Mouse (Mus musculus): Measurements from ENCODE around the gene Larp4b.

Larp4b gene

DNA sequence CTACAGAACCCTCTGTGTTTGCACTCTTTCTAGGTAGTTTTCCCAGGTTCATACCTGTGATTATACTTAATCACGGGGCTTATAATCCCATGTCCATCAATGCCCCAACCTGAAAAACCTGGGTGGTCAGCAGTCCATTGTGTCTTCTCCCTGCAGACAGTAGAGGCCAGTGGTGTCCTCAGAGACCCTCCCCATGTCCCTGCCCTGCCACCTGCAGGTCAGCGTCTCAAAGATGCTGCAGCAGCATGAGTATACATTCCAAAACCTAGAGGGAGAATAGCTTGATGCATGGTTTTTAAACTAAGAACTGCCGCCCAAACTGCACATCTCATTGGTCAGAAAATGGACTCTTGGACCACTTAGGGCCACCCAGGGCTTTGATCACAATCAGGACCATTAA is 85.0 kb downstream of the Larp4b start:
- in situ Hi-C loops (cut with MboI) = no loop called here

DNA sequence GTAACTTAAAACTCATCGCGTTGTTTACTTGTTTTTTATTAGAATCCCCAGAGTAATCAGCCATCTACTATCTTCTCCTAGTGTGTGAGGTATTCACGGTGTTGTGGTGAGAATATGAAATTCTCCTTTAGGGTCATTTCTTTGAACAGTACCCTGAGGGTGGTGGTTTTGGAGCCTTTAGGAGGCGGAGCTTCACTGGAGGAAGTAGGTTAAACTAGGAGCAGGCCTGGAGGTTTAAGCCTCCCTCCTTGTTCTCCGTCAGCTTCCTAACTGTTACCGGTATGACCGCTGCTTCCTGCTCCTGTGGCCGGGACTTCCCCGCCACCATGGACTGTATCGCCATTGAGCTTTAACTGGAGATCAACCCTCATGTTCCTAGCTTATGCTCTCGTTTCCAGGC is 86.5 kb downstream of the Larp4b start:
- in situ Hi-C loops (cut with MboI) = loop anchor here (5.0 to 10.0 kb wide), 2 partner anchors 292 to 665 kb away; no protein-coding TSS in a partner anchor

DNA sequence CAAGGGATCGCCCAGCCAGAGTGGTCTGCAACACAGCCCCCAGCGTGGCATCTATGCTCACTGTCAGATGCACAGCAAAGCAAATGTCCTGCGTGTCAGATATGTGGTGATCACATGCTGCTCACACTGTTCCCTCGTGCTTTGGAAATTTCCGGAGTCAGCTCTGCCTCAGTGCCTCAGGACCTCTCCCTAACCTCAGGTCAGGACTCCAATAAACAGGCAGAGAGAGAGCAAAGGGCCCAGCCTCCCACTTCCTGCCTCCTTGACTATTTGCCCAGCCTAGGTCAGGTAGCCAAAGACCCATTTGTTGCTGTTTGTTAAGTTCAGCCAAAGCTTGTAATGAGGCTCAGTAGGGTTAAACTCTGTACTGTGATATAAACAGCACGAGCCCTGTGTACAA is 87.4 kb downstream of the Larp4b start:
- in situ Hi-C loops (cut with MboI) = loop anchor here (5.0 to 10.0 kb wide), 2 partner anchors 291 to 664 kb away; no protein-coding TSS in a partner anchor

DNA sequence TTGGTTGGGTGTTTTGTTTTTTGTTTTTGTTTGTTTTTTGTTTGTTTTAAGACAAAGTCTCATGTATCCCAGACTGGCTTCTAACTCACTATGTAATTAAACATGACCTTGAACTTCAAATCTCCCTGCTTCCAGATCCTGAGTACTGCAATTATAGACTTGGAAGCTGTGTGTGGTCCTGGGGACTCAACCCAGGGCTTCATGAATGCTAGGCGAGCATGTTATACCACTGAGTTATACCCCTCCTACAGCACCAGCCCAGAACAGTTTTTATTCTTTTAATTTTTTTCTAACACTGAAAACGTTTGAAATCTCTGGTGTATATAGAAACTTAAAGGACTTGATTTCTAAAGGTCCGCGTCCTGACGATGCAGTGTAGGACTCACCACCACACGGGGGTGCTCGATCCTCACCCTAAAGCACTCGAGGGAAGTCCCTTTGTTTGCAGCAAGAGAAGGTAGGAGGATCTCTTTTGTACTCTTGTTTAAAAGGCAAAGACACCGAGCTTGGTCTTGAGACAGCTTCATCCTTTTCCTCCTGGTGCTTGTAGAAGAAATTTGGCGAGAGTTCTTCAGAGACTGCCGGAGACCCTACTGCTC is 88.1 kb downstream of the Larp4b start:
- in situ Hi-C loops (cut with MboI) = loop anchor here (5.0 to 10.0 kb wide), 2 partner anchors 291 to 663 kb away; no protein-coding TSS in a partner anchor

DNA sequence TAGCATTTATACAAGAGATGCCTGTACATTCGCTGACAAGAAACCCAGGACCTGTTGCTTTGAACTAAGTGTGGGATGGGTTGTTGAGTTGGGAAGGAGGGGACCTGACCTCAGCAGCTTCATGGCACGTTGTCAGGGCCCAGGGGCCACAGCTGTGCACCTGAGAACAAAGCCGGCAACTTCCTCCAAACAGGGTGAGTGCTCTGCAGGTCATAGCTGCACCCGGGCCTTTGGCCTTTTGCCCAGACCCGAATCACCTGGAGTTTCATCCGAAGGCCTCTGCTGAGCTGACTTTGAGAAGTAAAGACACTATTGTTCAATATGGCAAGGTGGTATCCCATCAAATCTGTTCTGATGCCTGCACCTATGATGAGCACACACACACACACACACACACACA is 90.6 kb downstream of the Larp4b start:
- in situ Hi-C loops (cut with MboI) = loop anchor here (5.0 to 10.0 kb wide), 2 partner anchors 288 to 661 kb away; no protein-coding TSS in a partner anchor

DNA sequence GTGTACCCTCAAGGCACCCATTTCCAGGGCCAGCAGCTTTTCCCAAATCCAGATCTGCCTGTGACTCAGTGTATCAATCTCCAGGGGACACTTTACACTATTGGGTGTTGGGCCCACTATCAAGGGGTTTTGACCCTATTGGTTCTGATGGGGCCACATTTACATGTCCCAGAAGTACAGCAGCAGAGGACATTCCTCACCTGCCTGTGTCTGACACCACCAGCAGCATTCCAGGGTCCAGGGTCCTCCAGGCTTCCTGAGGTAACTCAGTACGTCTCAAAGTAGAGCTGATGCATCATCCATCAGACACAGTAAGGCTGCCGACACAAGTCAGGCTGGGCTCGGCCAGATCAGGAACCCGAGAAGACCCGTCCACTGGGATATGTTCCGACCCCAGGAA is 91.0 kb downstream of the Larp4b start:
- in situ Hi-C loops (cut with MboI) = loop anchor here (5.0 to 10.0 kb wide), 2 partner anchors 288 to 660 kb away; no protein-coding TSS in a partner anchor

DNA sequence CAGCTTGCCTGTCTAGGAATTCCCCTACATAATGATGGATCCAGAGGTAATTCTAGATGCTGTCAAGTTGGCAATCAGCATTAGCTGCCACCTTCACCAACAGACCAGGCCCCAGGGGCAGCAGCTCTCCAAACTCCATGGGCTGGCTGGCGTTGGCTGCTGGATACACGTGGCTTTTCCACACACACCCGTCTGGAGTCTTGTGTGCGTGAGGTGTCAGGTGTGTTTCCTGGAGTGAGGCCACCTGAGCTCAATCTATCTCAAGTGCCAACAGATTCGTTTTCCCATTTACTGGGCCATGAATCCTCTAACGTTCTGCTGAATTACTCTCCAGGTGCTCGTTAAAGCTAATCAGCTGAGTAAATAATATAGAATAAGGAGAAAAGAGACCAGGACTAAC is 93.5 kb downstream of the Larp4b start:
- in situ Hi-C loops (cut with MboI) = loop anchor here (10.0 kb wide), 1 partner anchor 658 kb away; no protein-coding TSS in a partner anchor

DNA sequence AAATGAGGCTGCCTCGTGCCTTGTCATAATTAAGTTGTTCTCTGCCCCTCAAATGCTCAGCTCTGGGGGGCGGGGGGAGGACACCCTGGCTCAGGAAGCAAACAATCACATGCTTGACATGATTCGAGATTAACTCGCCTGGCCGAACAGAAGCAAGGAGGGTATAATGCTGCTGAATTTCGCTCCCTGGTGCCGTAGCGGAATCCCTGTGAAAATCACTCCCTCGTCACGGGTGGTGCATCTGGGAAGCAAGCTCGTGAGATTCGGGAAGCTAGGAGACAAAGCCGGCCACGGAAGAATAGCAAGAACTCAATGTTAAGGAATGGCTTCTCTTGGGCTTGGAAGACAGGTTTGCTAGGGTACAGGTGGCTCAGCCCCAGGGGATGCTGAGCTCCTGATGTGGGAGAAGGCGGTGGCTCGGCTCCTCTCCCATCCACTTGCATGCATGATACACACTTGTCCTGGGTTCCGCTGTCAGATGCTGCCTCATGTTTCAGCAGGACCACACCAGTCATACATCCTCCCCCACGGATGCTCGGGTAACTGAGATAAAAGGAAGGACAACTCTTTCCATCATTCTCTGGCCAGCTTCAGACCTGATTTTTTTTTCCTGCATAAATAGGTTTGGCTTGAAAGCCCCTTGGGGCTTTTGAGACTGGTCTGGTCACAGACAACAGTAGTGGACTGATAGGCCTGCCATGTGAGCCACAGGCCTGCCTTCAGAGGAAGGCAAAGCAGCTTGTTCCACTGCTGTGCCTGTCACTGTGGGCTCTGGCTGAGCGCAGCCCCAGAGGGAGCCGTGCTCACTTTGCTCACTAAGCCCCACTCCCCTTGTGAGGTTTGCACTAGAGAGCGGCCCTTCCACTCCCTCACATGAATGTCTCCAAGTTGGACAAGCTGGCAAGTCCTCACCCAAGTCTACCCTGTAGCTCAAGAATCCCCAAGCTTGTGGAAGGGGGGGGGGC is 94.2 kb downstream of the Larp4b start:
- in situ Hi-C loops (cut with MboI) = loop anchor here (10.0 kb wide), 1 partner anchor 657 kb away; no protein-coding TSS in a partner anchor

DNA sequence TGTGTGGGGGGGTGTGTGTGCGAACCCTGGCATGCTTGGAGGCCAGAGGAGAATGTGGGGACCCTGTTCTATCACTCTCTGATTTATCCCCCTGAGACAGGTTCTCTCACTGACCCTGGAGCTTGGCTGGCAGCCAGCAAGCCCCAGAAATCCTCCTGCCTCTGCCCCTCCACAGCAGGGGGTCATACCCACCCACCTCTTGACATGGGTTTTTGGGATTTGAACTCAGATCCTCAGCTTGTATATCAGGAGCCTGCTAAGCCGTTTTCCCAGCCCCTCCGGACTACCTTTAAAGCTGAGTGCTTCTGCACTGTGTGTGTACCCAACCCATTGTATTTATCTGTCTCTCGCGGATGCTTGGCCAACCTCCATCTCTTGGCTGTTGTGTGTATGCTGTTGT is 95.8 kb downstream of the Larp4b start:
- in situ Hi-C loops (cut with MboI) = loop anchor here (10.0 kb wide), 1 partner anchor 655 kb away; no protein-coding TSS in a partner anchor

DNA sequence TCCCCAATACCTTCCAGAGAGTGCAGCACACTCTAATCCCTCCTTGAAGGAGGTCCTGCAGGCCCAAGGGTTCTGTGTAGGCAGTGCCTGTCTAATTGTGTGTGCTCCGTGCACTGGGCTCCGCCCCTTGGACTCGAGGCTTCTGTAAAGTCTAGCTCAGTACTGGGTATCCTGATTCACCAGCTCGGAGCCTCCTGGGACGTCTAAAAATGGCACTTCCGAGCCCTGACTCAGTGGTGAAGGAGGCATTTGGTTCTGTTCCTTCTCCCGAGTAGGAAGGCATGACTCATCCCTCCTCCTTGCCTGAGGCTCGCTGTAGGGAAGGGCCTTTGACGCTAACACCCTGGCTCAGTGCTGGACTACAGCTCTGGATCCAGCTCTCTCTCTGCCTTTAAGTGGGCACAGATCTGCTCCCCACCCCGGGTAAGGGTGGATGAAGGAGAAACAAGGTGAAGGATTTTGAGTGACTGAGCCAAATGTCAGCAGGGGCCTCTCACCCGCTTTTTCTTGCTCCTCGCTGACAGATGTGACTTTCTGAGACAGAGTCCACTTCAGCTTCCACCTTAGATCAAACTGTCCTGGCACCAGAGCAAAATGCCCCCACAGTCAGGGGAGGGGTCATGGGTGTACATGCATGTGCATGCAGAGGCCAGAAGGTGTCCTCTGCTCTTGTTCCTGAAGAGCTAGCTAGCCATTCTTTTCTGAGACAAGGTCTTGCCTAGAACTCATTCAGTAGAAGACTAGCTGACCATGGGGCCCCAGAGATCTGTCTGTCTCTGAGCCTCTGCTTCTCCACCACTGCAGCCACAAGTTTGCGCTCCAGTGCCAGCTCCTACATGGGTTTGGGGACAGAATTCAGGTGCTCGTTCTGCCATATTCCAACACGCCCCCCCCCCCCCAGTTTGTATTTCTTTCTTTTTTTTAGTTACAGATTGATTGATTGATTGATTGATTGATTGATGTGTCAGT is 97.8 kb downstream of the Larp4b start:
- in situ Hi-C loops (cut with MboI) = no loop called here

DNA sequence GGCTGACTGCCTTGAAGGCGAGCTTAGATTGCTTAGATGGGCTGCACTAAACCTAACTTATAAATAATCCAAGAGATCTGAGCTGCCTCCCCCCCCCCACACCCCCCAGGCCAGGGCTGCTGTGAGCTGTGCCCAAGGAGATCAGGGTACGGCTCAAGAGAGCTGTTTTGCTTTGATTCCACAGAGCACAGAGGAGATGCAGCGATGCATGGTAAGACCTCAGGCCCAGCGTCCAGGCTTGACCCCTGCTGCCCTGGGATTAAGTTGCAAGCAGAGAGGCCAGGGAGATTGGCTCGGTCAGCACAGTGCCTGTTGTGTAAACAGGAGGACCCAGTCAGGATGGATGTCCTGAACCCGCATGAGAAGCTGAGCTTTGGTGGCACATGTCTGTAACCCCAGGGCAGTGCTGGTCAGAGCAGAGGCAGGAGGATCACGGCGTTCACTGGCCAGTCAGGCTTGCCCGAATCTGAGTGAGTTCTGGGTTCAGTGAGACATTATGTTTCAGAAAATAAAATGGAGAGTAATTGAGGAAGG is 99.2 kb downstream of the Larp4b start:
- in situ Hi-C loops (cut with MboI) = no loop called here

DNA sequence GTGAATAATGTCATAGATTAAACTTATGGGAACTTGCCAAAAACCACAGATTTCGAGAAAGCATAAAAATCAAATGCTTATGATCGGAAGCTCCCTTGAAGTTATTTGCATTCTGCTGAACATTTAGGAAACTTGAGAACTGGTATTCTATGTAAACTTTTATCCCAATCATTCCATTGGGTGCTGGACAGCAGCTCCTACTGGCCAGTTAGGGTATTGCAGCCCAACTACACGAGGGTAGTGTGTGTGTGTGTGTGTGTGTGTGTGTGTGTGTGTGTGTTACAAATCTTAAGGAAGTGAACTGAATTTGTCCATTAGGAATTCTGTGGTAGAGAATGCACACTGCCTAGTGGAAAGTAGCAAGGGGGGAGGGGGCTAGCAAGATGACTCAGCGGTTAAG is 101.0 kb downstream of the Larp4b start:
- in situ Hi-C loops (cut with MboI) = no loop called here

DNA sequence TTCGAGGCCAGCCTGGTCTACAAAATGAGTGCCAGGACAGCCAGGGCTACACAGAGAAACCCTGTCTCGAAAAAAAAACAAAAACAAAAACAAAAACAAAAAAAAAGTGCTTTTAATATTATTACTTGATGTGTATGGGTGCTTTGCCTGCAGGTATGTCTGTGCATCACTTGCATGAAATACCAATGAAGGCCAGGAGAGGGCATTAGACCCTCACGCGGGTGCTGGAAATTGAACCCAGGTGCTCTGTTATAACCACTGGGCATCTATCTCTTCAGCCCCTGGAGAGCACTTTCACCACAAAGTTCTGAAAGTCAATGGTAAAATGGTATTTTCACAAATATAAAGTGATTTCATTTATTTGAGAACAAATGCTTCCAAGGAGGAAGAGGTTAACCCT is 101.9 kb downstream of the Larp4b start:
- in situ Hi-C loops (cut with MboI) = no loop called here

DNA sequence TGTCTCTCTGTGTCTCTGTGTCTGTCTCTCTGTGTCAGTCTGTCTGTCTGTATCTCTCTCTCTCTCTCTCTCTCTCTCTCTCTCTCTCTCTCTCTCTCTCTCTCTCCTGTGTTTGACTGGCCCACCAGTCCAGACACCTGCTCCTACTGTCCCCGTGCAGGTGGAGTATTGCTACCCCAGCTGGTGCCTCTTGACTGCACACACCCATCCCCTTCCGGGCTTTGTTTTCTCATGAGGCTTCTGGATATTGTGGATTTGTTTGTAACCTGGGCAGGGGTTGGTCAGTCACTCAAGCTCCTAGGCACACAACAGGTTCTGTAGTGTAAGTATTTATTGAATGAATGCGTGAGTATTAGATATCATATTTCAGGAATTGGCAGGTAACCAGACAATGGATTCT is 104.4 kb downstream of the Larp4b start:
- in situ Hi-C loops (cut with MboI) = no loop called here

DNA sequence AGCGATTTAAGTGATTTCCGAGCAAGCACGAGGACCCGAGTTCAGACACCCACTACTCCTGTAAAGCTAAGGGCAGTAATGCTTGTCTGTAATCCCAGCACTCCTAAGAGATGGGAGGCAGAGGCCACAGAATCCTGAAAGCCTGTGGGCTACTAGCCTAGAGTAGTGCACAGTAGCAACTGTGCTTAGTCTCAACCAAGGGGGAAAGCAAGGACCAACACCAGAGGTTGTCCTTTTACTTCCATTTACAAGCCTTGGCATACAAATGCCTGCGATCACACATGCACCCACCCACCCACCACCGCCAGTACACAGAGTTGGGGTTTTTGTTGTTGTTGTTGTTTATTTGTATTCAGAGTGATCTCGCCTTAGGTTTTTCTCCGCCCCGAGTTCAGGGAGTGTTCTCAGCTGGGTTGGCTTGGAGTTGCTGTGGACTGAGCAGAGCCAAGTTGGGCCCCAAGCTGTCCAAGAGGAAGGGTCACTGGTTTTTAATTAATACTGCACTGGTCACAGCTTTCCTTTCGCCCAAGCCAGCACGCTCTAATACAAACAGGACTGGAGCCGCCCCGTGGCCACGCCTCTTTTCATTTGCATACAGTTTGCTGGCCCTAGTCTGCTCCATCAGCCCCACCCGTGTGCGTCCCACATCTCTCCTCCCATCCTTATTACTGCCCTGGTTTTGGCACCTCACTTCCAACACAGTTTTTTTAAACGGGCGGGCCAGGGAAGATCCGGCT is 105.2 kb downstream of the Larp4b start:
- in situ Hi-C loops (cut with MboI) = no loop called here

DNA sequence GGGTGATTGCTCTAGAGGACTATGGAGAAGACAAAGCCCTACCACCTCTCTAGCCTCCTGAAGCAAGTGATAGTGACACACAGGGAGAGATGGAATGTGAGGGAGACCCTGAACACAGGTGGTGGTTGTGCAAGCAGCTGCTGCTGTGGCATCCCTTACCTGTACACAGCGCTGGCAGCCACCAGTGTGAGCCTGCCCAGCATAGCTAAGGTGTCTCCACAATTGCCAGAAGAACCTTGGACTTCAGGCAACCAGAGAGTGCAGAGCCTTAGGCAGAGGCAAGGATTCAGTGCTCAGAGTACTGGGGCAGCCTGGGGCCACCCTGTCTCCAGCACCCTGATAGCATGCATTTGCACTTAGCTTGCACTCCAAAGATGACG is 105.8 kb downstream of the Larp4b start:
- in situ Hi-C loops (cut with MboI) = no loop called here

DNA sequence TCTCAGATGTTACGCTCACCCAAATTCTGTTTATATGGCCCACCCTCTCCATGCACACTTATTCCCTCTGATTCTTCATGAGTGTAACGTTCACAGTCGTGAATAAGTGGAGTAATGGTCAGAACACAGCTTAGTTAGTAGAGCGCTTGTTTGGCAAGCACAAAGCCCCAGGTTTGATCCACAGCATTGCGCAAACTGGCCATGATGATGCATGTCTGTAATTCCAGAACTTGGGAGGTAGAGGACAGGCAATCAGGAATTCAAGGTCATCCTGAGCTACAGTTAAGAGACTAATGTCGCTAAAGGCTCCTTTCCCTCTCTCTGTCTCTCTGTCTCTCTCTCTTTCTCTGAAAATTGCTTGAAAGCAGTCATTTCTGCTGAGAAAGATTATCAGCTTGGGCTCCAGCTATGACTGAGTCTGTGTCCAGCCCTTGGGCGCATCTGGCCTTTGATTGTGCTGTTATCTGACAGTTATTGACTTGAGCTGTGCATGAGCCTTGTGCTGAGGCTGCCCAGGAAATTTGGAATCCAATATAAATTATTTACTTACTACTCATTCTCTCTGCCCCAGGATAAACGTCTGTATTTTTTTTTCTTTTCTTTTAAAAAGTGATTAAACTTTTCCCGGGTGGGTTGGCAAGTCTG is 129.2 kb downstream of the Larp4b start:
- in situ Hi-C loops (cut with MboI) = no loop called here
